Mouse (Mus musculus): Measurements from ENCODE around the gene Myh9. TPM values are rescaled to one million over a fixed set of nuclear protein-coding genes. Genes with fewer than 3 reads are reported as not detected.

Myh9 gene
- polyA plus RNA-seq, 1 experiment from 2014 or later: 32.9 TPM

DNA sequence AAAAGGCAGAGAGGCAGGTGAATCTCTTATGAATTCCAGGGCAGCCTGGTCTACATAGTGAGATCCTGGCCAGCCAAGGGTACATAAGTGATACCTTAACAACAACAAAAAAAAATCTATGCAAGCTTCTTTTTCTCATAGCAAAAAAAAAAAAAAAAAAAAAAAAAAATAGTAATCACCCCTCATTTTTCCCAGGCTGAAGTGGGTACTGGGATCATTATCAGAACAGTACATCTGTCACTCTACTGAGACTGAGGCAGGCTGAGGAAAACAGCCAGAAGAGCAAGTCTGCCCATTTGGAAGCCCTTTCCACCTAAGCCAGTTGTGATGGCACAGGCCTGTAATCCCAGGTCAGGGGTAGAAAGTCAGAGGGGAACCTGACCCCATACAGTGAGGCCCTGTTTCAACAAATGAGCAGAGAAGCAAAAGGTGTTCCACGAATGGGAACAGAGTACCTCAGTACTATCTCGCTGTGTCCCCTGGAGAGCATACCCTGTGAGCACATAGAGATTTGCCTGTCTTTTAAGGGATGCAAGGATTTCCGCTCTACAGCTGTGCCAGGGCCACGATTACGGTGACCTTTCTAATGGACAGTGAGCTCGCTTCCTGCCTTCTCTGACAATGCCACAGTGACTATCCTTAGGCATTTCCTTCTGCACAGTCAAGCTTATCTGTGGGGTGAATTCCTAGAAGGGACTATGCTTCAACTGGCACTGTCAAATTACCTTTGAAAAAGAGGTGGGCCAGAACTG, 5.1 kb downstream of the Myh9 start:
- no peak for TF ChIP-seq EP300 (optimal IDR thresholded peaks at IDR 0.05)
- no peak for TF ChIP-seq CTCF (IDR thresholded peaks at IDR 0.05; ENCODE audit: low read depth)
- Histone ChIP-seq H3K9me3 (ENCODE audit: control insufficient read depth, low read length) (no peaks in the 10 kb centered on the region), H3K27me3 (ENCODE audit: control insufficient read depth, insufficient read depth, low read length) (no peaks in the 10 kb centered on the region), H3K27ac (replicated peaks) (peak overlapping the region; percentile 86), H3K4me2 (replicated peaks; ENCODE audit: low read depth) (peak overlapping the region; percentile 66), H3K4me1 (replicated peaks; ENCODE audit: control insufficient read depth, insufficient read depth) (peaks cover 45% of the 10 kb centered on the region), H3K9ac (ENCODE audit: low read length) (peak overlapping the region; percentile 48), H3K4me3 (ENCODE audit: low read depth, low read length) (no peak overlapping the region), H3K36me3 (ENCODE audit: control insufficient read depth, insufficient read depth, low read length) (no peaks in the 10 kb centered on the region)
- DNase-seq (ENCODE audit: low spot score) (peak; percentile 15), ATAC-seq (ENCODE audit: low FRiP score, low TSS enrichment) (no peak)
- WGBS: 41% methylated on average over 6 of the region's 6 CpGs

DNA sequence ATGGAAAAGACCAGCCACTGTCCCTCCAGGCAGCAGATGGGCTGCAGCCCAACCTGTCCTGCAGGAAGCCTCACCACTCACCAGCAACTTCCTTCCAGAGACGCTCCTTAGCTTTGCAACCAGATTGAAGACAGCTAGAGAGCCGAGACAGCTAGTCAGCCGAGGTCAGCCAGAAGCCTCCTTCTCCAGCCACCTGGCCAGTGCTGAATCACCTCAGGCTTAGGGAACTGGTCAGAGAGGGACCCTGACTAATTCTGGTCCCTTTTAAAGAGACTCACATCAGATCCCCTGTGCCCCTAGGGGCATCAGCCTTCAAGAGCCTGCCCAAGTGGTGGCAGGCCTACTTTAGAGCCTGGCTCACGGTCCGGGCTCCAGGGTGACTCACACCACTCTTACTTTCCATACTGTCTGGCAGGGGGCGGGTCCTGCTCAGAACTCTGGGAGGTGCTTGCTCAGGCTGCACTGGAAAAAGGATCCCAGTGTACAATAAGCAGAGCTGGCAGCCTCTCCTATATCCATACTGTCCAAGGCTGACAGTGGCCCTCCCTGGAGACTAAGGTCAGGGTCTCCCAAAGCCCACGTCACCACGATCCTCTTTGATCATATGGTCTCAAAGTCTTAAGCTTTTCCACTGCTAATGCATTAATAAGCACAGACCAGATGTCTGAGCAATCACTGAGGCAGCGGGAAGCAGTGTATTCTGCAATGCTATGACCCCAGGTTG, 5.9 kb downstream of the Myh9 start:
- Histone ChIP-seq H3K4me3 (ENCODE audit: low read depth, low read length) (peak overlapping the region; percentile 15; the same call in 1 of the 2 replicates), H3K9ac (ENCODE audit: low read length) (peak overlapping the region; percentile 50), H3K4me1 (replicated peaks; ENCODE audit: control insufficient read depth, insufficient read depth) (peaks cover 49% of the 10 kb centered on the region), H3K4me2 (replicated peaks; ENCODE audit: low read depth) (peak overlapping the region; percentile 45), H3K27ac (replicated peaks) (peak overlapping the region; percentile 86), H3K27me3 (ENCODE audit: control insufficient read depth, insufficient read depth, low read length) (no peaks in the 10 kb centered on the region), H3K36me3 (ENCODE audit: control insufficient read depth, insufficient read depth, low read length) (0 out of 2 replicates have a peak, but pooled peaks cover 3% of the 10 kb centered on the region), H3K9me3 (ENCODE audit: control insufficient read depth, low read length) (no peaks in the 10 kb centered on the region)
- WGBS: 9% methylated on average over 9 of the region's 9 CpGs
- TF ChIP-seq EP300 (optimal IDR thresholded peaks at IDR 0.05) (no peak), CTCF (IDR thresholded peaks at IDR 0.05; ENCODE audit: low read depth) (peak; percentile 34)
- ATAC-seq (ENCODE audit: low FRiP score, low TSS enrichment) (peak; percentile 80), DNase-seq (ENCODE audit: low spot score) (peak; percentile 87)

DNA sequence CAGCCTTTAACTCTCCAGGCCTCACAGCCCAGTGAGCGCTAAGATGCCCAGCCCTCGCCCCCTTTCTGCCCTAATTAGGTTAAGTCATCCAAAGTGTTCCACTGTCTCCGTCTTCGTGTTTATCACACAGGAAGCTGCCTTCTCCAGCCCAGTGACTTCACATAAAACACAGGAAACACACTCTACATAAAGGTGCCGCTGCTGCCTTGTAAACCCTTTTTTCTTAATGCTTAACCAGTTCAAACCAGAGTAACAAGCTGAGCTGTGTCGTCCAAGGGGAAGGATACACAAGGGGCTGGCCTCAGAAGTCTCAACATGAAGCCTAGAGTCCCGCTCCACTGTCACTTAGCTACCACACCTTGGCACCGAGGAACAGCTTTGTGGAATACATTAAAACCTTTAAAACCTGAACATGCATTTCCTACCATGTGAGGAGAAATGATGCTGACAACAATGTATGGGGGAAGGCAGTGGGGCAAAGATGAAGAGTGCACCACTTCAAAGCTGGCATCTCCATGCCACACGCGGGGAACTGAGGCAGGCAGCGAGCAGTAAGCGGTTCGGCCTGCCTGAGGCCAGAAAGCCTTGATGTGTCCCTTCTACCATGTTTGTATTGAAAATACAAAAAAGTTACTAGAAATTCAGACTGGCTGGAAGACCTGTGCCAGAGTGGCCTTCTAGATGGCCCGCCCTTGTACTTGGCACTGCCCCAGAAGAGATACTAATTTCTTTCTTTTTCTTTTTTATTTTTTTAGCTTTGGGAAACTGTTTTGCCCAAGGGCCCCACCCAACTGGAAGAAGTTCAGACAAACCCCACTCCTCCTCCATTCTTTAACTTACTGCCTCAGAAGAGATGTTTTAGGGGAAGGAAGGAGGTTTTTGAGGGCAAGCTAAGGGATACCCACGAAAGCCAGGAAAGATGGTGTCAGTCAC, 7.4 kb downstream of the Myh9 start:
- H3K4me3 ChIP-seq (ENCODE audit: low read depth, low read length): no peak overlapping the region
- 0 out of 2 replicates have a peak overlapping the region, but pooled peaks have one; percentile 3 for H3K9ac ChIP-seq (ENCODE audit: low read length)
- peak overlapping the region; percentile 86 for H3K27ac ChIP-seq (replicated peaks)
- H3K4me1 ChIP-seq (replicated peaks; ENCODE audit: control insufficient read depth, insufficient read depth): peaks cover 53% of the 10 kb centered on the region
- H3K27me3 ChIP-seq (ENCODE audit: control insufficient read depth, insufficient read depth, low read length): no peaks in the 10 kb centered on the region
- no peaks in the 10 kb centered on the region for H3K9me3 ChIP-seq (ENCODE audit: control insufficient read depth, low read length)
- no peak for DNase-seq (ENCODE audit: low spot score)
- TF ChIP-seq CTCF (IDR thresholded peaks at IDR 0.05; ENCODE audit: low read depth) (no peak), EP300 (optimal IDR thresholded peaks at IDR 0.05) (no peak)
- no peak for ATAC-seq (ENCODE audit: low FRiP score, low TSS enrichment)
- WGBS: 59% methylated on average over 15 of the region's 15 CpGs
- H3K36me3 ChIP-seq (ENCODE audit: control insufficient read depth, insufficient read depth, low read length): 0 out of 2 replicates have a peak, but pooled peaks cover 3% of the 10 kb centered on the region
- peak overlapping the region; percentile 45; the same call in 1 of the 2 replicates for H3K4me2 ChIP-seq (replicated peaks; ENCODE audit: low read depth)

DNA sequence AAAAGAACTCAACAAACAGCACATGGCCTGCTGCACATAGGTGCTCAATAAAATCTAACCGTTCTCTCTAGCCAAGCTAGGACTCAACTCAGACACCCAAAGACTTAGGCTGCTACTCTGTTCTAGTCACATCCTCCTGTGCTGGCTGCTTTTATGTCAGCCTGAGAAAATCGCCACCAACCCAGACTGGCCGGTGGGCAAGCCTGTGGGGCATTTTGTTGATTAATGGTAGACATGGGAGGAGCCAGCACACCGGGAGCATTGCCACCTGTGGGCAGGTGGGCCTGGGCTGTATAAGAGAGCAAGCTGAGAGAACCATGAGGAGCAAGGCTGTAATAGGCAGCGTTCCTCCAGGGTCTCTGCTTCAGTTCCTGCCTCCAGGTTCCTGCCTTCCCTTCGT, 8.2 kb downstream of the Myh9 start:
- 56% methylated on average over 6 of the region's 6 CpGs for WGBS

DNA sequence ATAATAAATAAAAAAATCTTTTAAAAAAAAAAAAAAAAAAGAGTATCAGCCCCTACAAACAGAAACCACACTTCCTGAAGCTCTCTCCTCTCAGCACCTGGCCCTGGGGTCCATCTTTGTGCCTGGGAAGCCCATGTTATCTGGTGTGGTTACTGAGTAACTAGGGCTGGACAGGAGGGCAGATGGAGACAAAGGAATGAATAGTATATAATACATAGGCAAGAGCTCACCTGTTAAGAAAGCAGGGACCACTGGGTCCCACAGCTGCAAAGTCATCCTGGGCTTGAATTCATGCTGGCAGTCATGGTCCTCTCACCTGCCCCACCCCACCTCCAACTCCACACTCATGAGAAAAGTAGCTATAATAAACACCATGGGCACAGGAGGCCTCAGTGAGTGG, 8.9 kb downstream of the Myh9 start:
- 0 out of 2 replicates have a peak overlapping the region, but pooled peaks have one; percentile 23 for H3K9ac ChIP-seq (ENCODE audit: low read length)
- H3K27me3 ChIP-seq (ENCODE audit: control insufficient read depth, insufficient read depth, low read length): no peaks in the 10 kb centered on the region

More for the DNA sequence above, 8.2 kb downstream of the Myh9 start:
- no peak overlapping the region for H3K4me3 ChIP-seq (ENCODE audit: low read depth, low read length)
- peaks cover 49% of the 10 kb centered on the region for H3K4me1 ChIP-seq (replicated peaks; ENCODE audit: control insufficient read depth, insufficient read depth)
- no peaks in the 10 kb centered on the region for H3K27me3 ChIP-seq (ENCODE audit: control insufficient read depth, insufficient read depth, low read length)
- DNase-seq (ENCODE audit: low spot score) (no peak), ATAC-seq (ENCODE audit: low FRiP score, low TSS enrichment) (no peak)
- no peaks in the 10 kb centered on the region for H3K9me3 ChIP-seq (ENCODE audit: control insufficient read depth, low read length)
- no peak overlapping the region; the same call in 1 of the 2 replicates for H3K4me2 ChIP-seq (replicated peaks; ENCODE audit: low read depth)
- TF ChIP-seq EP300 (optimal IDR thresholded peaks at IDR 0.05) (no peak), CTCF (IDR thresholded peaks at IDR 0.05; ENCODE audit: low read depth) (no peak)
- no peak overlapping the region for H3K9ac ChIP-seq (ENCODE audit: low read length)
- peak overlapping the region; percentile 86 for H3K27ac ChIP-seq (replicated peaks)
- 0 out of 2 replicates have a peak, but pooled peaks cover 3% of the 10 kb centered on the region for H3K36me3 ChIP-seq (ENCODE audit: control insufficient read depth, insufficient read depth, low read length)

More for the DNA sequence above, 8.9 kb downstream of the Myh9 start:
- Histone ChIP-seq H3K9me3 (ENCODE audit: control insufficient read depth, low read length) (no peaks in the 10 kb centered on the region), H3K4me3 (ENCODE audit: low read depth, low read length) (no peak overlapping the region), H3K4me1 (replicated peaks; ENCODE audit: control insufficient read depth, insufficient read depth) (peaks cover 49% of the 10 kb centered on the region), H3K27ac (replicated peaks) (peak overlapping the region; percentile 86), H3K36me3 (ENCODE audit: control insufficient read depth, insufficient read depth, low read length) (0 out of 2 replicates have a peak, but pooled peaks cover 3% of the 10 kb centered on the region), H3K4me2 (replicated peaks; ENCODE audit: low read depth) (no peak overlapping the region)
- TF ChIP-seq EP300 (optimal IDR thresholded peaks at IDR 0.05) (no peak), CTCF (IDR thresholded peaks at IDR 0.05; ENCODE audit: low read depth) (no peak)
- DNase-seq (ENCODE audit: low spot score) (no peak), ATAC-seq (ENCODE audit: low FRiP score, low TSS enrichment) (peak; percentile 19)

Measured in stomach, postnatal 0 days (tissue).